Mouse (Mus musculus) bone marrow, adult 2 months (tissue): Measurements from ENCODE around the gene Rtcb. TPM values are rescaled to one million over a fixed set of nuclear protein-coding genes. Genes with fewer than 3 reads are reported as not detected.
A peak's percentile ranks its signal among the peaks of the same experiment; 100 is the strongest.

Source experiments
- H3K27ac ChIP-seq: fragments of 200-500 bp; 2 replicates; pipeline ENCODE4 v1.5.1; 2012; ENCODE audit warnings: low read depth, mild to moderate bottlenecking, control low read depth, inconsistent platforms, low read length; ENCODE audit not compliant: control insufficient read depth, poor library complexity, insufficient read depth
- H3K4me1 ChIP-seq: fragments of 200-500 bp; 2 replicates; pipeline ENCODE4 v1.6.1; 2011; ENCODE audit warnings: low read length; ENCODE audit not compliant: control insufficient read depth, insufficient read depth
- H3K4me3 ChIP-seq: fragments of 200-500 bp; replicated peaks from 2 replicates; pipeline ENCODE3; 2011; ENCODE audit warnings: mild to moderate bottlenecking, low read depth, low read length, control low read depth; ENCODE audit not compliant: control insufficient read depth
- CTCF ChIP-seq: fragments of 200-500 bp; IDR thresholded peaks from 2 replicates; pipeline ENCODE4 v1.5.1; 2011; ENCODE audit warnings: low read length, control low read depth; ENCODE audit not compliant: control insufficient read depth, insufficient read depth
- POLR2A ChIP-seq: fragments of 200-500 bp; IDR thresholded peaks from 2 replicates; pipeline ENCODE4 v1.6.1; 2011; ENCODE audit warnings: low read depth, mild to moderate bottlenecking, control low read depth, low read length, borderline replicate concordance; ENCODE audit not compliant: control insufficient read depth
- WGBS: fragments of 180-500 bp; shearing (Covaris S2); methylation state at CpG from one replicate; pipeline ENCODE4 v1.1.7; 2018; 5-methylcytosine and 5-hydroxymethylcytosine counted together
- polyA plus RNA-seq: library from polyadenylated mRNA; stranded (reverse); fragments of >200 nt; gene quantifications from 2 replicates; pipeline ENCODE4 v1.2.4, GENCODE M21; 2011; ENCODE audit warnings: low replicate concordance; ENCODE audit not compliant: missing spikeins, insufficient read depth, insufficient read length

Gene Rtcb
- polyA plus RNA-seq, 1 experiment, result 60.7 TPM

DNA sequence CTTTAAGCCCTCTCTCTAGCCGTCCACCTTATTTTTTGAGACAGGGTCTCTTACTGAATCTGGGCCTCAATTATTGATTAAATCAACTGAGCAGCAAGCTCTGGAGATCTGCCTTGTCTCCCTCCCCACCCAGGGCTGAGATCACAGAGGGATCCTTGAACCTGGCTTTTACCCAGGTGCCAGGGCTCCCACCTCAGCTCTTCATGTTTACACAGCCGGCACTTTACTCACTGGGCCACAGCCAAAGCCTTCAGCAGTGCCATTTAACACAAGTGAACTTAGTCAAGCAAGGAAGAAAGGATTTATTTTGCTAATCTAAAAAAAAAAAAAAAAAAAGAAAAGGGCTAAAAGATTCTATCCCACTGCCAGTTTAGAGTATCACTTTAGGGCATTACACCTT is 3.2 kb downstream of the Rtcb start:
- Histone ChIP-seq H3K27ac (no peak overlapping the region), H3K4me1 (peaks cover 3% of the 10 kb centered on the region), H3K4me3 (no peak overlapping the region)
- TF ChIP-seq CTCF (no peak), POLR2A (no peak)
- WGBS, result 86% methylated on average over 2 of the region's 2 CpGs

DNA sequence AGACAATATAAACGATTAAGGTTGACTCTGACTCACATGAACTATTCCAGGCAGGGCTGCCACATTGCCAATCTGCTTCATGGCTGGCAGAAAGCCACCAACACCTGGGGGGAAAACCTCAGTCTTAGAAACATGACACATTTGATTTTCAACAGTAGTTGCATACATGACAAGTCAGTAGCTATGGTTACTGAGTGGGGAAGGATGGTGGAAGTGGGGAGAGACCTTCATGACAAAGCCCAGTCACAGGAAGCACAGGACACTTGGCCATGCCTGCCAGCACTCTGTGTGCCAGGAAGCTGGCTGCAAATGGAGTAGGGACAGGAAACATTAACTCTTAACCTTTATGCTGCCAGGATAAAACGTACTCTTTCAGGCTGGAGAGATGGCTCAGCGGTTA is 4.2 kb downstream of the Rtcb start:
- no peak overlapping the region for H3K27ac ChIP-seq
- WGBS, result 31% methylated on average over 3 of the region's 3 CpGs
- TF ChIP-seq CTCF, result no peak
- TF ChIP-seq POLR2A, result no peak

DNA sequence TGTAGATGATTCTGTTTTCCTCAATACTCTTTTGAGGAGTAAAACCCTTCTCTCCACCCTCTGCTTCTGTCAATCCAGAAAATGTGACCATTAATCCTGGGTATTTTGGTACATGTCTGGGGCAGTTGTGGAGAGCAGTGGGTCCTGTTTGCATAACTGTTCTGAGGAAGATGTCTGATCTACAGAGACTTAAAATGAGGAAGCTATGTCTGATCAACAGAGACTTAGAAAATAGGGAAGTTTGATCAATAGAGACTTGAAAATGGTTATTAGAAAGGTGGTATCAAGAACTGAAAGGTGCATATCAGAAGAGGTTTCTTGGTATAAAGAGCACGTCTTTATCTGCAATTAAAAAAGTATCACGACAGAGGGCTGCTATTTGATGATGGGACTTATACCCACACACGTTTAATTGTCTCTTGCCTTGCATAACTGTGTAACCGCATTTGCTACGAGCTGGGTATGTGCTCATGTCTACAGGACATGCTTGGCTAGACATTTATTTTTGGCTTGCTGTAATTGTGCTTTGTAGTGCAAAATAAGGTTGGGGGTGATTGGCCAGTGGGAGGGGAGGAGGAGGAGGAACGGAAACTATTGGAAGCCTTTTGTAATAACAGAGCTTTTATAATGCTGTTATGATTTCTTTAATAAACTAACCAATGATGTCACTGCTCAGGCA is 5.7 kb downstream of the Rtcb start:
- Histone ChIP-seq H3K27ac (peak overlapping the region; percentile 58; the same call in 1 of the 2 replicates), H3K4me1 (peaks cover 3% of the 10 kb centered on the region), H3K4me3 (no peak overlapping the region)
- WGBS, result 42% methylated on average over 6 of the region's 6 CpGs
- no peak for TF ChIP-seq CTCF
- TF ChIP-seq POLR2A, result no peak

More for the DNA sequence above, 4.2 kb downstream of the Rtcb start:
- Histone ChIP-seq H3K4me1 (peaks cover 3% of the 10 kb centered on the region), H3K4me3 (no peak overlapping the region)

DNA sequence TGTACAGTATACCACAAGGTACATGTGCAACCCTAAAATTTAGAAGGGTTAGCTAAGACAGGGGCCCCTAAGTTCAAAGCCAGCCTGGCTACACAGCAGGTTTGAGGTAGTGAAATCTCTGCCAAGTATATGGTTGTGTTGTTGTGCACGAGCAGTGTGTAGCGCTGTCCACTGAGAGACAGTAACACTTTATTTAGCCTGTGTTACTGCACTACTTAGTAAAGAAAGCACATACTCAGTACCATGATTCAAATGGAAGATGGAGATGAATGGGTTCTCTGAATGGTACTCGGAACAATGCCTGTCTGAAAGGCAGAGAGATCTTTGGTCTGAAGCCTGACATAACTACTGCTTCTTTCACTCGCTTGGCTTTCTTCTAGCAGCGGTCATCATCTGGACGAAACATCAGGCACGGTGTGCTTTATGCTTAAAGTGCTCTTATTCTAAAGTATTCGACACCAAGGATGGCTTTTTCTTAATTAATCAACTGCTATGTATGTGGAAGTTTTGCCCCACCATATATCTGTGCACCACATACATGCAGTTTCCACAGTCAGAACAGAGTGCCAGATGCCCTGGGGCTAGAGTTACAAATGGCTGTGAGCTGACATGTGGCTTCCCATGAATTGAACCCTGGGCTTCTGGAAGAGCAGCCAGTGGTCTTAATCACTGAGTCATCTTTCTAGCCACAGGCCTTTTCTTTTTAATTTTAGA is 9.0 kb downstream of the Rtcb start:
- Histone ChIP-seq H3K4me1 (peaks cover 3% of the 10 kb centered on the region), H3K4me3 (no peak overlapping the region), H3K27ac (no peak overlapping the region)
- no peak for TF ChIP-seq CTCF
- TF ChIP-seq POLR2A, result no peak
- WGBS, result 95% methylated on average over 8 of the region's 8 CpGs

DNA sequence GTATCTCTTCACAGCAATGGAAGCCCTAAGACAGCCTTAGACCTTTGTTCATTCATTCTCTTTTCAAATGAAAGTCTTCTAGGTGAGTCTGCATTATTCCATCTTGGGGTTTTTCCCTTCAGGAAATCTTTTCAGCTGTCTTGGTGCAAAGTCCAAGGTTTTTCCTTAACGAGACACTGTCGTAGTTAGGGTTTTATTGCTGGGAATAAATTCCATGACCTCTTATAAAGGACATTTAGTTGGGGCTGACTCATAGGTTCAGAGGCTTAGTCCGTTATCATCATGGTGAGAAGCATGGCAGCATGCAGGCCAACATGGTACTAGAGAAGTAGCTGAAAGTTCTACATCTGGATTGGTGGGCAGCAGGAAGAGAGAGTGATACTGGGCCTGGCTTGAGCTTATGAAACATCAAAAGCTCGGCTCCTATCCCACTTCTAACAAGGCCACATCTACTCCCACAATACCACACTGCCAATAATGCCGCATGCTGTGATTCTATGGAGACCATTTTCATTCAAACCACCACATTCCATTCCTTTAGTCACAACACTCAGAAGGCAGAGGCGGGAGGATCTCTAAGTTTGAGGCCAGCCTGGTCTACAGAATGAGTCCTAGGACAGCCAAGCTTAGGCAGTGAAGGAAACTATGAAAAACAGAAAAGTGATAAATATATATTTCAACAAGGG is 21.2 kb downstream of the Rtcb start:
- Histone ChIP-seq H3K4me1 (no peaks in the 10 kb centered on the region), H3K4me3 (no peak overlapping the region), H3K27ac (no peak overlapping the region)
- TF ChIP-seq POLR2A, result no peak
- WGBS, result 90% methylated on average over 6 of the region's 6 CpGs

DNA sequence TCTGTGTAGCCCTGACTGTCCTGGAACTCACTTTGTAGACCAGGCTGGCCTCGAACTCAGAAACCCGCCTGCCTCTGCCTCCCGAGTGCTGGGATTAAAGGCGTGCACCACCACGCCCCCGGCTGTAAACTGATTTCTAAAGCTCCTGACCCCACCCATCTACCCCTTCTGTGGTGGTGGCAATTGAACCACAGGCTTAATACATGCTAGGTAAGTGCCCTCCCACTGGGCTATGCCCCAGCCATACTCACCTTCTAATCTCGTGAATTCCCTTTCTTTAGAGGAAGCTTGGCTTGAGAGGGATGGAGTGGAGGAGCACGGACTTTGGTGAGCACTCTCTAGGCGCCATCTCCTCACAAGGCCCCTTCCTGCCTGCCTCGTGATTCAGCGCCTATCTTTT is 27.7 kb downstream of the Rtcb start:
- 79% methylated on average over 11 of the region's 11 CpGs for WGBS
- no peaks in the 10 kb centered on the region; the same call in 1 of the 2 replicates for H3K4me1 ChIP-seq
- no peak overlapping the region for H3K4me3 ChIP-seq
- no peak for TF ChIP-seq POLR2A
- TF ChIP-seq CTCF, result no peak
- no peak overlapping the region for H3K27ac ChIP-seq

DNA sequence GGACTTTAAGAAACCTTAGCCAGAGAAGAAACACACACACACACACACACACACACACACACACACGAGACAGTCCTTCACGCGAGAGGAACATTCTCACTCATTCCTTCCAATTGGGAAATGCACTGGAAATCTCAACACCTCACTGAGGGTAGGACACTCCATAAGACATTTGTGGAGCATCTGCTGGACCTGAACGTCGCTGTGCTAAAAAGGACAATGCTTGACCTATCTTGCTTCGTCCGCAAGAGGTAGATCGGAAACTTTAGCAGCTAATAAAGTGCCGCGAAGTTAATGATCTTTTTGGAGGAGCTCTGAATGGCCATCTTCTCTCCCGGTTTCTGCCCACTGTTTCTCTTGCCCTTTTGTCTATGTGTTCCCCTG is 28.4 kb downstream of the Rtcb start:
- no peak overlapping the region for H3K27ac ChIP-seq
- TF ChIP-seq CTCF (no peak), POLR2A (no peak)
- no peak overlapping the region for H3K4me3 ChIP-seq
- 47% methylated on average over 11 of the region's 11 CpGs for WGBS
- H3K4me1 ChIP-seq, result no peaks in the 10 kb centered on the region; the same call in 1 of the 2 replicates

DNA sequence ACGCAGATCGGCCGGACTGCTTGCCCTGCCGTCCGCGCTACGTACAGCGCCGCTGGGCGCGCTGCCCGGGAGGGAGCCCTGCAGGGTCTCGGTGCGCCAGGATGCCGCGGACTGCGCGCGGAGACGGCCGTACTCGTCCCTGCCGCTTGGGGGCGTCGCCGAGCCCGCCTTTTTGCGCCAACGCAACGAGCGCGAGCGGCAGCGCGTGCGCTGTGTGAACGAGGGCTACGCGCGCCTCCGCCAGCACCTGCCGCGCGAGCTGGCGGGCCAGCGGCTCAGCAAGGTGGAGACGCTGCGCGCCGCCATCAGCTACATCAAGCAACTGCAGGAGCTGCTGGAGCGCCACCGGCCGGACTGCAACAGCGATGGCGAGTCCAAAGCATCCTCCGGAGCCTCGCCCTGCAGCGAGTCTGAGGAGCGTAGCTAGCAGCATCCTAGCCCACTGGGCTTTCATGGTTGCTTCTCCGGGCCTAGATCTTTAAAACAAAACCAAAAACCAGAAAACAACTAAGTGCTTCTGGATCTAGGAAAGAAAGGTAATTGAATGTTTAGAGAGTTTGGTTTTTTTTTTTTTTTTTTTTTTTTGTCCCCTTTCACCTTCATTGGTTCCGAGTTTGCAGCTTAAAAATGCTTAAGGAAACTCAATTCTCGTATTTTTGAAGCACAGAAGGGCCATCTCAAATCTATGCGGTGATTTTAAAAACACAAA is 29.0 kb downstream of the Rtcb start:
- TF ChIP-seq POLR2A (no peak), CTCF (peak; percentile 14; the same call in 1 of the 2 replicates)
- H3K4me1 ChIP-seq, result no peaks in the 10 kb centered on the region; the same call in 1 of the 2 replicates
- peak overlapping the region; percentile 26 for H3K4me3 ChIP-seq
- WGBS, result under 1% methylated on average over 63 of the region's 63 CpGs
- no peak overlapping the region; the same call in 1 of the 2 replicates for H3K27ac ChIP-seq
